Mouse (Mus musculus) midbrain, embryonic 16.5 days (tissue): ENCODE measurements at regions not wholly inside any gene's neighbourhood (a gene's known extent, or its start where the extent isn't known, plus 50 kb on each side); places are given as distances from the start of the nearest gene placed in this dataset.

Source experiments
- ATAC-seq: fragments of 200-750 bp; cut with Nextera tagmentation; 2 replicates; pipeline ENCODE4 v1.8.0; 2017; ENCODE audit warnings: moderate TSS enrichment
- H3K27ac ChIP-seq: fragments of 300-500 bp; sonication (generic); 2 replicates; pipeline ENCODE4 v1.5.1; 2014; ENCODE audit warnings: mild to moderate bottlenecking, low read length, mixed read lengths
- H3K27me3 ChIP-seq: fragments of 300-500 bp; sonication (generic); 2 replicates; pipeline ENCODE4 v1.6.1; 2014; ENCODE audit warnings: low read depth, low read length, mixed read lengths; ENCODE audit not compliant: control insufficient read depth, insufficient read depth
- H3K36me3 ChIP-seq: fragments of 300-500 bp; sonication (generic); 2 replicates; pipeline ENCODE4 v1.6.1; 2014; ENCODE audit warnings: mild to moderate bottlenecking, low read length, moderate library complexity, mixed read lengths; ENCODE audit not compliant: control insufficient read depth, insufficient read depth
- H3K4me1 ChIP-seq: fragments of 300-500 bp; sonication (generic); 2 replicates; pipeline ENCODE4 v1.6.1; 2014; ENCODE audit warnings: mild to moderate bottlenecking, low read length, mixed read lengths; ENCODE audit not compliant: control insufficient read depth, insufficient read depth
- H3K4me2 ChIP-seq: fragments of 300-500 bp; sonication (generic); 2 replicates; pipeline ENCODE4 v1.6.1; 2014; ENCODE audit warnings: mild to moderate bottlenecking, low read length, mixed read lengths
- H3K4me3 ChIP-seq: fragments of 300-500 bp; sonication (generic); 2 replicates; pipeline ENCODE4 v1.5.1; 2014; ENCODE audit warnings: low read depth, mild to moderate bottlenecking, low read length, moderate library complexity, mixed read lengths
- H3K9ac ChIP-seq: fragments of 300-500 bp; sonication (generic); 2 replicates; pipeline ENCODE4 v1.6.1; 2014; ENCODE audit warnings: low read depth, low read length, mixed read lengths
- H3K9me3 ChIP-seq: fragments of 300-500 bp; sonication (generic); replicated peaks from 2 replicates; pipeline ENCODE4 v1.6.1; 2014; ENCODE audit warnings: mild to moderate bottlenecking, low read length, mixed read lengths; ENCODE audit not compliant: control insufficient read depth, poor library complexity, severe bottlenecking
- WGBS: fragments of 180-500 bp; shearing (Covaris S2); extraction: QIAGEN DNeasy Blood & Tissue Kit; methylation state at CpG from one replicate; pipeline ENCODE4 v1.1.7; 2014; 5-methylcytosine and 5-hydroxymethylcytosine counted together

GRCm38 (mm10) chr19:14681306-14681705 lies 83.5 kb upstream of the Tle4 start:
- Histone ChIP-seq H3K9me3 (no peaks in the 10 kb centered on the region), H3K4me3 (no peak overlapping the region), H3K4me1 (no peaks in the 10 kb centered on the region), H3K27ac (no peak overlapping the region), H3K36me3 (no peaks in the 10 kb centered on the region), H3K4me2 (no peak overlapping the region), H3K9ac (no peak overlapping the region), H3K27me3 (no peaks in the 10 kb centered on the region)
- no peak for ATAC-seq
- WGBS: 90% methylated on average over 11 of the region's 11 CpGs

GRCm38 (mm10) chr19:14679776-14680175 lies 81.9 kb upstream of the Tle4 start:
- Histone ChIP-seq H3K27me3 (no peaks in the 10 kb centered on the region), H3K27ac (no peak overlapping the region), H3K9me3 (no peaks in the 10 kb centered on the region), H3K36me3 (no peaks in the 10 kb centered on the region), H3K9ac (no peak overlapping the region), H3K4me3 (no peak overlapping the region), H3K4me1 (no peaks in the 10 kb centered on the region), H3K4me2 (no peak overlapping the region)
- 92% methylated on average over 1 of the region's 2 CpGs for WGBS
- no peak for ATAC-seq

GRCm38 (mm10) chr19:14678584-14678983 lies 80.7 kb upstream of the Tle4 start:
- H3K4me2 ChIP-seq: no peak overlapping the region
- no peaks in the 10 kb centered on the region for H3K36me3 ChIP-seq
- 94% methylated on average over 4 of the region's 4 CpGs for WGBS
- H3K4me1 ChIP-seq: no peaks in the 10 kb centered on the region
- H3K27me3 ChIP-seq: no peaks in the 10 kb centered on the region
- no peaks in the 10 kb centered on the region for H3K9me3 ChIP-seq
- H3K27ac ChIP-seq: no peak overlapping the region
- H3K4me3 ChIP-seq: no peak overlapping the region
- H3K9ac ChIP-seq: no peak overlapping the region
- ATAC-seq: no peak

- Histone ChIP-seq H3K9ac (no peak overlapping the region), H3K9me3 (no peaks in the 10 kb centered on the region), H3K4me1 (no peaks in the 10 kb centered on the region), H3K36me3 (no peaks in the 10 kb centered on the region), H3K4me2 (no peak overlapping the region), H3K27me3 (no peaks in the 10 kb centered on the region), H3K27ac (no peak overlapping the region), H3K4me3 (no peak overlapping the region)
- no peak for ATAC-seq
- 30% methylated on average over 2 of the region's 2 CpGs for WGBS
Observed at GRCm38 (mm10) chr19:14676929-14677328, 79.1 kb upstream of the Tle4 start.

- ATAC-seq: 0 out of 2 replicates have a peak, but pooled peaks have one; percentile 67
Observed at GRCm38 (mm10) chr19:14670821-14671104, 72.9 kb upstream of the Tle4 start.

GRCm38 (mm10) chr19:14670078-14670820 lies 72.4 kb upstream of the Tle4 start:
- 30% methylated on average over 11 of the region's 13 CpGs for WGBS
- H3K27ac ChIP-seq: no peak overlapping the region
- no peaks in the 10 kb centered on the region for H3K36me3 ChIP-seq
- H3K9ac ChIP-seq: no peak overlapping the region
- ATAC-seq: 0 out of 2 replicates have a peak, but pooled peaks have one; percentile 14
- no peak overlapping the region for H3K4me2 ChIP-seq
- H3K4me1 ChIP-seq: 0 out of 2 replicates have a peak, but pooled peaks cover 2% of the 10 kb centered on the region
- H3K4me3 ChIP-seq: no peak overlapping the region
- H3K27me3 ChIP-seq: no peaks in the 10 kb centered on the region
- H3K9me3 ChIP-seq: no peaks in the 10 kb centered on the region

More at GRCm38 (mm10) chr19:14670821-14671104, 72.9 kb upstream of the Tle4 start:
- Histone ChIP-seq H3K9ac (no peak overlapping the region), H3K4me2 (no peak overlapping the region), H3K36me3 (no peaks in the 10 kb centered on the region), H3K27ac (no peak overlapping the region), H3K4me1 (0 out of 2 replicates have a peak, but pooled peaks cover 2% of the 10 kb centered on the region), H3K27me3 (no peaks in the 10 kb centered on the region), H3K9me3 (no peaks in the 10 kb centered on the region), H3K4me3 (no peak overlapping the region)

- no peak overlapping the region for H3K9ac ChIP-seq
- H3K4me1 ChIP-seq: 0 out of 2 replicates have a peak, but pooled peaks cover 2% of the 10 kb centered on the region
- H3K9me3 ChIP-seq: no peaks in the 10 kb centered on the region
- no peak overlapping the region for H3K27ac ChIP-seq
- ATAC-seq: no peak
- no peak overlapping the region for H3K4me2 ChIP-seq
- H3K36me3 ChIP-seq: no peaks in the 10 kb centered on the region
- no peak overlapping the region for H3K4me3 ChIP-seq
- 83% methylated on average over 4 of the region's 4 CpGs for whole genome bisulfite sequencing
- no peaks in the 10 kb centered on the region for H3K27me3 ChIP-seq
Observed at GRCm38 (mm10) chr19:14668512-14669181, 70.8 kb upstream of the Tle4 start.

GRCm38 (mm10) chr19:14664682-14665417 lies 67.0 kb upstream of the Tle4 start:
- H3K9ac ChIP-seq: no peak overlapping the region
- no peak for ATAC-seq
- H3K4me3 ChIP-seq: no peak overlapping the region
- no peaks in the 10 kb centered on the region for H3K36me3 ChIP-seq
- H3K4me1 ChIP-seq: no peaks in the 10 kb centered on the region
- H3K4me2 ChIP-seq: no peak overlapping the region
- WGBS: 93% methylated on average over 3 of the region's 3 CpGs
- H3K27me3 ChIP-seq: no peaks in the 10 kb centered on the region
- no peak overlapping the region for H3K27ac ChIP-seq
- H3K9me3 ChIP-seq: no peaks in the 10 kb centered on the region

- H3K4me1 ChIP-seq: no peaks in the 10 kb centered on the region
- H3K4me2 ChIP-seq: no peak overlapping the region
- H3K4me3 ChIP-seq: no peak overlapping the region
- no peaks in the 10 kb centered on the region for H3K27me3 ChIP-seq
- H3K27ac ChIP-seq: no peak overlapping the region
- no peaks in the 10 kb centered on the region for H3K9me3 ChIP-seq
- no peak overlapping the region for H3K9ac ChIP-seq
- ATAC-seq: no peak
- H3K36me3 ChIP-seq: no peaks in the 10 kb centered on the region
- WGBS: 35% methylated on average over 2 of the region's 2 CpGs
Observed at GRCm38 (mm10) chr19:14664096-14664586, 66.3 kb upstream of the Tle4 start.
